Mouse (Mus musculus) left cerebral cortex, postnatal 4 days (tissue): ENCODE data around the gene Dnttip1. TPM values are rescaled to one million over a fixed set of nuclear protein-coding genes. Genes with fewer than 3 reads are reported as not detected.
"Not testable (repeated sequence)": the region's sequence is repeated elsewhere in the genome, so short reads cannot be mapped to it uniquely, and the experiment has no call there.

ENCODE experiments used
- DNase-seq: peaks from one replicate; pipeline ENCODE4 v3.0.0-alpha.2; 2022
- intact Hi-C: fragments of 180-260 bp; cut with DNase I; formaldehyde crosslinking; loops from one replicate; pipeline ENCODE4 v1.15.1; 2025
- total RNA-seq, 2 experiments: library from RNA; stranded (reverse); gene quantifications; 2 replicates each; pipeline ENCODE4 v1.2.3; 2021

Dnttip1 gene
- 10 to 100 TPM; 35.8 to 38.1 TPM for total RNA-seq

- peak; percentile 94 for DNase-seq
- intact Hi-C loops, result no loop called here
Measured at GRCm38 (mm10) chr2:164745843-164746479, at the start of gene Dnttip1, which contains the start of gene Wfdc3. TSS of gene Dnttip1 (plus strand) at chr2:164745983. TSS of gene Wfdc3 (minus strand) at chr2:164745931.

GRCm38 (mm10) chr2:164698201-164698600 is 47.6 kb upstream of the Dnttip1 start, which contains the start of gene Spint4:
TSS of gene Spint4 (plus strand) at chr2:164698501.
- DNase-seq, result no peak
- intact Hi-C loops, result no loop called here

- no peak for DNase-seq
- intact Hi-C loops, result no loop called here
Measured at GRCm38 (mm10) chr2:164700959-164701358, 44.8 kb upstream of the Dnttip1 start.

- DNase-seq, result no peak
Measured at GRCm38 (mm10) chr2:164701761-164702160, 44.0 kb upstream of the Dnttip1 start.

GRCm38 (mm10) chr2:164704235-164704634 is 41.5 kb upstream of the Dnttip1 start:
- intact Hi-C loops, result no loop called here
- no peak for DNase-seq

More at GRCm38 (mm10) chr2:164701761-164702160, 44.0 kb upstream of the Dnttip1 start:
- intact Hi-C loops, result no loop called here

- DNase-seq, result no peak
- intact Hi-C loops, result no loop called here
Measured at GRCm38 (mm10) chr2:164705328-164705727, 40.5 kb upstream of the Dnttip1 start.

GRCm38 (mm10) chr2:164705991-164706390 is 39.8 kb upstream of the Dnttip1 start:
- intact Hi-C loops, result no loop called here
- no peak for DNase-seq

GRCm38 (mm10) chr2:164715005-164715404 is 30.8 kb upstream of the Dnttip1 start, which contains the start of gene Spint5:
TSS of gene Spint5 (plus strand) at chr2:164715305.
- DNase-seq, result no peak
- intact Hi-C loops, result no loop called here

- DNase-seq, intact Hi-C loops: not testable (repeated sequence)
Measured at GRCm38 (mm10) chr2:164716194-164716786, 29.5 kb upstream of the Dnttip1 start.

- no peak for DNase-seq
- intact Hi-C loops, result no loop called here
Measured at GRCm38 (mm10) chr2:164723276-164723675, 22.5 kb upstream of the Dnttip1 start.

GRCm38 (mm10) chr2:164725895-164726619 is 19.7 kb upstream of the Dnttip1 start:
- intact Hi-C loops, result loop anchor here (2.0 kb wide), 1 partner anchor 133 kb away; the partner anchor contains the start of gene Eppin
- DNase-seq, result peak; percentile 70

- intact Hi-C loops, result no loop called here
- DNase-seq, result no peak
Measured at GRCm38 (mm10) chr2:164731719-164732118, 14.1 kb upstream of the Dnttip1 start.

GRCm38 (mm10) chr2:164733259-164733658 is 12.5 kb upstream of the Dnttip1 start:
- no peak for DNase-seq
- intact Hi-C loops, result no loop called here

- no peak for DNase-seq
- intact Hi-C loops, result no loop called here
Measured at GRCm38 (mm10) chr2:164734839-164735238, 10.9 kb upstream of the Dnttip1 start.

GRCm38 (mm10) chr2:164735446-164735845 is 10.3 kb upstream of the Dnttip1 start:
- DNase-seq, result no peak
- intact Hi-C loops, result no loop called here

GRCm38 (mm10) chr2:164737377-164738090 is 8.2 kb upstream of the Dnttip1 start:
- no peak for DNase-seq
- intact Hi-C loops, result no loop called here

- DNase-seq, result no peak
- intact Hi-C loops, result no loop called here
Measured at GRCm38 (mm10) chr2:164739876-164740275, 5.9 kb upstream of the Dnttip1 start.

- DNase-seq, result no peak
- intact Hi-C loops, result no loop called here
Measured at GRCm38 (mm10) chr2:164744987-164745386, 796 bp upstream of the Dnttip1 start.

GRCm38 (mm10) chr2:164746693-164747092 is 910 bp downstream of the Dnttip1 start:
- no peak for DNase-seq

GRCm38 (mm10) chr2:164748191-164748590 is 2.4 kb downstream of the Dnttip1 start:
- intact Hi-C loops, result no loop called here
- no peak for DNase-seq

More at GRCm38 (mm10) chr2:164746693-164747092, 910 bp downstream of the Dnttip1 start:
- intact Hi-C loops, result no loop called here

- intact Hi-C loops, result no loop called here
Measured at GRCm38 (mm10) chr2:164748991-164749390, 3.2 kb downstream of the Dnttip1 start.

More at GRCm38 (mm10) chr2:164748991-164749390, 3.2 kb downstream of the Dnttip1 start:
- DNase-seq, result no peak
